ENCODE assay signal across 7 mouse cellular contexts in the genomic region with DNA sequence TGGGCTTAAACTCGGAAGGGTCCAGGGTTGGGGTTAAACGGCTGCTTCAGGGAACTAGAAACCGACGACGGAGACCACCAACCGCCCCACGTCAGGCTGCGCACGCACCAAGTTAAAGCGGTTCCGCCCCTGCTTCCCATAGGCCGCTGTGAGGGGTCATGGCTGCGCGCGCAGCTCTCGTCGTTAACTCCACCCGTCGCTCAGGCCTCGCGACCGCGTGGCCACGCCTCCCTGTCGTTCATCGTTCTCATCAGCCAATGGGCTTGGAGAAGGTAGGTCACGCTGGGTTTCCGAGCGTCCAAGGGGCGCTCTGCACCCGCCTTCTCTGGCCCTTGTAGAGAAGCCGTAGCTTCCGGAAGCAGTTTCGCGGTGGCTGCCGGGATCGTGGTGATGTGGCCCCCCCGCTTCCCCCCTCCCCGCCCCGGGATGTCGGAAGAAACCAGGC. TPM values are rescaled to one million over a fixed set of nuclear protein-coding genes. Genes with fewer than 3 reads are reported as not detected.
A peak's percentile ranks its signal among the peaks of the same experiment; 100 is the strongest.
DNase-seq lines count a peak whose midpoint lies in the region; ATAC-seq lines count a peak whose summit lies in the region.

A gene (minus strand): TSS at position 153 of the 445 bp plus-strand sequence.

- H3K36me3 ChIP-seq in intestine, embryonic 15.5 days: no peaks in the 10 kb centered on the region; the same call in 1 of the 2 replicates
- H3K36me3 ChIP-seq in midbrain, embryonic 10.5 days: peaks cover 36% of the 10 kb centered on the region

- intact Hi-C loops in gastrocnemius, postnatal 36 days (cut with DNase I): loop anchor here (5.0 kb wide), 1 partner anchor 151 kb away; no protein-coding TSS in a partner anchor
- intact Hi-C loops in left cerebral cortex, postnatal 25 days (cut with DNase I): loop anchor here (1.0 to 5.0 kb wide), 2 partner anchors 28 to 151 kb away; a partner anchor contains a TSS

- peak within 1 kb of the TSS; percentile 62 for H3K27ac ChIP-seq in intestine, embryonic 15.5 days
- peak within 1 kb of the TSS; percentile 95 for H3K27ac ChIP-seq in midbrain, embryonic 10.5 days (replicated peaks)

- peak; percentile 99 for DNase-seq in adrenal gland, adult 2 months
- DNase-seq in embryo, embryonic 11.5 days (ENCODE audit: low read depth, low spot score): peak; percentile 100
- DNase-seq in gastrocnemius, postnatal 36 days: peak; percentile 95 to 98
- DNase-seq in left cerebral cortex, postnatal 25 days (ENCODE audit: low spot score in 2 of 2): peak; percentile 97 to 99
- DNase-seq in midbrain, embryonic 10.5 days (ENCODE audit: low spot score): peak; percentile 100
- DNase-seq in right cerebral cortex, postnatal 4 days: peak; percentile 100

- peak within 1 kb of the TSS; percentile 81 for H3K9ac ChIP-seq in intestine, embryonic 15.5 days

- H3K9me3 ChIP-seq in intestine, embryonic 15.5 days: no peaks in the 10 kb centered on the region
- no peaks in the 10 kb centered on the region for H3K9me3 ChIP-seq in midbrain, embryonic 10.5 days (replicated peaks)

- ATAC-seq in intestine, embryonic 15.5 days: peak; percentile 100

- 0% methylated on average over 40 of the region's 41 CpGs for WGBS in intestine, embryonic 15.5 days
- under 1% methylated on average over 41 of the region's 41 CpGs for WGBS in midbrain, embryonic 10.5 days

- peaks cover 16% of the 10 kb centered on the region for H3K4me1 ChIP-seq in intestine, embryonic 15.5 days (replicated peaks)
- H3K4me1 ChIP-seq in midbrain, embryonic 10.5 days: peaks cover 23% of the 10 kb centered on the region

- H3K4me3 ChIP-seq in intestine, embryonic 15.5 days (replicated peaks): peak within 1 kb of the TSS; percentile 79
- H3K4me3 ChIP-seq in midbrain, embryonic 10.5 days: peak within 1 kb of the TSS; percentile 100

- peak within 1 kb of the TSS; percentile 80 for H3K4me2 ChIP-seq in intestine, embryonic 15.5 days (replicated peaks)

- no peaks in the 10 kb centered on the region for H3K27me3 ChIP-seq in intestine, embryonic 15.5 days (replicated peaks)
- H3K27me3 ChIP-seq in midbrain, embryonic 10.5 days (ENCODE audit: low read depth, poor library complexity, severe bottlenecking): no peaks in the 10 kb centered on the region

RNA-seq across cellular contexts. Expression of the gene that starts here (rescaled TPM):
- 100 to 1,000 TPM; 324 to 358 TPM for total RNA-seq in adrenal gland, adult 2 months (2021)
- polyA plus RNA-seq in adrenal gland, adult 2 months (2012; rRNA removed): 317 and 318 TPM in 2 replicates
- 100 to 1,000 TPM in 1 of 2 experiments, 10 to 100 TPM in 1; 97.6 to 126 TPM for total RNA-seq in gastrocnemius, postnatal 36 days (2021)
- polyA plus RNA-seq in intestine, embryonic 15.5 days (2015; fragmentation: Nextera tagmentation; extraction: Ambion mirVana): 387 and 409 TPM in 2 replicates
- total RNA-seq in left cerebral cortex, postnatal 25 days (2021): 100 to 1,000 TPM; 213 to 214 TPM
- polyA plus RNA-seq in midbrain, embryonic 10.5 days (2016; fragmentation: Nextera tagmentation; extraction: Ambion mirVana): 536 and 538 TPM in 2 replicates

Comparison
In these comparisons a context has a peak if more than half of its experiments do, and no peak if none do; other contexts are left out.
1. Peak in every context shown above with its lines: DNase-seq, ATAC-seq, H3K4me3 ChIP-seq and H3K27ac ChIP-seq.